Mouse (Mus musculus) right cerebral cortex, postnatal 14 days (tissue): ENCODE data around the gene Eef1b2.
A peak's percentile ranks its signal among the peaks of the same experiment; 100 is the strongest.

ENCODE experiments used
- DNase-seq: peaks from one replicate; pipeline ENCODE4 v3.0.0; 2022

Eef1b2 gene

GRCm38 (mm10) chr1:63195848-63196512 lies 19.4 kb downstream of the Eef1b2 start:
- DNase-seq, result no peak

- no peak for DNase-seq
Observed at GRCm38 (mm10) chr1:63199387-63199786, 22.8 kb downstream of the Eef1b2 start.

- no peak for DNase-seq
Observed at GRCm38 (mm10) chr1:63200322-63200721, 23.7 kb downstream of the Eef1b2 start.

GRCm38 (mm10) chr1:63201672-63202071 lies 25.0 kb downstream of the Eef1b2 start:
- DNase-seq, result no peak

- no peak for DNase-seq
Observed at GRCm38 (mm10) chr1:63203471-63203870, 26.8 kb downstream of the Eef1b2 start.

GRCm38 (mm10) chr1:63203950-63204659 lies 27.5 kb downstream of the Eef1b2 start:
- DNase-seq, result no peak

GRCm38 (mm10) chr1:63204660-63205394 lies 28.2 kb downstream of the Eef1b2 start:
- no peak for DNase-seq

GRCm38 (mm10) chr1:63207607-63208006 lies 31.0 kb downstream of the Eef1b2 start:
- DNase-seq, result no peak

- DNase-seq, result no peak
Observed at GRCm38 (mm10) chr1:63209861-63210529, 33.4 kb downstream of the Eef1b2 start.

GRCm38 (mm10) chr1:63213478-63214270 lies 37.0 kb downstream of the Eef1b2 start:
- DNase-seq, result peak; percentile 7

- no peak for DNase-seq
Observed at GRCm38 (mm10) chr1:63214271-63214558, 37.6 kb downstream of the Eef1b2 start, which contains the start of gene Gpr1. TSS of gene Gpr1 (minus strand) at chr1:63214543.

- DNase-seq, result no peak
Observed at GRCm38 (mm10) chr1:63214631-63215030, 38.0 kb downstream of the Eef1b2 start.

- no peak for DNase-seq
Observed at GRCm38 (mm10) chr1:63219277-63219676, 42.7 kb downstream of the Eef1b2 start.

- DNase-seq, result no peak
Observed at GRCm38 (mm10) chr1:63225009-63225408, 48.4 kb downstream of the Eef1b2 start.

- DNase-seq, result no peak
Observed at GRCm38 (mm10) chr1:63225890-63226289, 49.3 kb downstream of the Eef1b2 start.

GRCm38 (mm10) chr1:63227241-63227640 lies 50.6 kb downstream of the Eef1b2 start:
- DNase-seq, result no peak
